Mouse (Mus musculus) limb, embryonic 11.5 days (tissue): ENCODE results near the gene Wdr45b. TPM values are rescaled to one million over a fixed set of nuclear protein-coding genes. Genes with fewer than 3 reads are reported as not detected.

ENCODE experiments used
- ATAC-seq: fragments of 200-750 bp; cut with Nextera tagmentation; 2 replicates; pipeline ENCODE4 v1.8.0; 2017; ENCODE audit warnings: low read depth; ENCODE audit not compliant: insufficient number of reproducible peaks, low FRiP score, low TSS enrichment
- DNase-seq: peaks from one replicate; pipeline ENCODE4 v3.0.0-alpha.2; 2015; ENCODE audit warnings: low spot score
- H3K27ac ChIP-seq: fragments of 300-500 bp; sonication (generic); replicated peaks from 2 replicates; pipeline ENCODE4 v1.5.1; 2014; ENCODE audit warnings: low read depth, mild to moderate bottlenecking, low read length
- H3K27me3 ChIP-seq: fragments of 300-500 bp; sonication (generic); 2 replicates; pipeline ENCODE4 v1.6.1; 2014; ENCODE audit warnings: mild to moderate bottlenecking, low read length, mixed read lengths; ENCODE audit not compliant: control insufficient read depth, insufficient read depth
- H3K36me3 ChIP-seq: fragments of 300-500 bp; sonication (generic); 2 replicates; pipeline ENCODE4 v1.6.1; 2014; ENCODE audit warnings: mild to moderate bottlenecking, low read length, moderate library complexity, mixed read lengths; ENCODE audit not compliant: control insufficient read depth, insufficient read depth
- H3K4me1 ChIP-seq: fragments of 300-500 bp; sonication (generic); 2 replicates; pipeline ENCODE4 v1.6.1; 2014; ENCODE audit warnings: low read length, mixed read lengths; ENCODE audit not compliant: control insufficient read depth, insufficient read depth
- H3K4me2 ChIP-seq: fragments of 300-500 bp; sonication (generic); 2 replicates; pipeline ENCODE4 v1.6.1; 2014; ENCODE audit warnings: low read depth, mild to moderate bottlenecking, moderate library complexity; ENCODE audit not compliant: severe bottlenecking
- H3K4me3 ChIP-seq: fragments of 300-500 bp; sonication (generic); 2 replicates; pipeline ENCODE4 v1.5.1; 2014; ENCODE audit warnings: low read depth, low read length
- H3K9ac ChIP-seq: fragments of 300-500 bp; sonication (generic); 2 replicates; pipeline ENCODE4 v1.6.1; 2014; ENCODE audit warnings: mild to moderate bottlenecking, low read length
- H3K9me3 ChIP-seq: fragments of 300-500 bp; sonication (generic); 2 replicates; pipeline ENCODE4 v1.6.1; 2016; ENCODE audit warnings: low read length; ENCODE audit not compliant: control insufficient read depth
- WGBS: fragments of 180-500 bp; shearing (Covaris S2); extraction: QIAGEN DNeasy Blood & Tissue Kit; methylation state at CpG from one replicate; pipeline ENCODE4 v1.1.7; 2014; 5-methylcytosine and 5-hydroxymethylcytosine counted together
- microRNA-seq: library from miRNA; unstranded; fragments of <30 nt; microRNA quantifications from one replicate; pipeline ENCODE4, GENCODE M21; 2016
- polyA plus RNA-seq: library from polyadenylated mRNA; unstranded; fragments of >200 nt; fragmentation: Nextera tagmentation; extraction: Ambion mirVana; gene quantifications from 2 replicates; pipeline ENCODE4 v1.2.1, GENCODE M21; 2014

Gene Wdr45b
- polyA plus RNA-seq, 1 experiment from 2014 or later, result 110 TPM

DNA sequence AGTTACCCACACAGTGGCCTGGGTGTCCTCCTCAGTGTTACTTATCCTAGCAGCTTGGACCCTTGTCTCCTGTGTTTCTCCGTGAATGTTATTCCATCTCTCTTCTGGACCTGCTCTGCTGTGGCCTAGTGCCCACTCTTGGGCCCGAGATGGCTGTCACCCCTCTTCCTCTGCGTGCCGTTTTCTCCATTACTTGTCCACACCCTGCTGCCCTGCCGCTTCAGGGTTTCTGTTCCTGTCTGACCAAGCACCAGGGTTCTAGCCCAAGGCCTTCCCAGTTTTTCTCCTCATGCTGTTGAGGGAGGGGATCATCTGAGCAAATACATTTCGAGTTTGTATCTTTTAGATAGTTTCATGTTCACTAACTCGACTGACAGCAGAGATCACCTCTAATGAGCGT lies 76.7 kb downstream of the Wdr45b start:
- Histone ChIP-seq H3K4me3 (no peak overlapping the region), H3K9me3 (no peaks in the 10 kb centered on the region), H3K27ac (no peak overlapping the region), H3K9ac (no peak overlapping the region), H3K4me2 (no peak overlapping the region), H3K27me3 (no peaks in the 10 kb centered on the region), H3K36me3 (0 out of 2 replicates have a peak, but pooled peaks cover 2% of the 10 kb centered on the region), H3K4me1 (no peaks in the 10 kb centered on the region)
- 92% methylated on average over 8 of the region's 8 CpGs for WGBS
- no peak for DNase-seq
- no peak for ATAC-seq

Small RNAs within 50 kb of the gene (microRNA-seq; reads per million reads assigned to microRNA genes)
- gene Mir7236, result not detected

Other genes with a start within 250 kb of the Wdr45b start
- not detected in 2 replicates for gene Tex19.2, start 235.8 kb downstream of the Wdr45b start, polyA plus RNA-seq
- 0.21 TPM in 1 of 2 replicates, not detected in the other for gene Tex19.1, start 208.3 kb downstream of the Wdr45b start, polyA plus RNA-seq
- 0.14 TPM in 1 of 2 replicates, not detected in the other for gene Uts2r, start 194.2 kb downstream of the Wdr45b start, polyA plus RNA-seq
- gene Hexdc, start 150.0 kb downstream of the Wdr45b start, polyA plus RNA-seq, result 6.5 and 6.6 TPM in 2 replicates
- gene Ogfod3, start 149.7 kb downstream of the Wdr45b start, polyA plus RNA-seq, result 13.4 and 15.3 TPM in 2 replicates
- 35.0 and 36.7 TPM in 2 replicates for gene Cybc1, start 125.1 kb downstream of the Wdr45b start, polyA plus RNA-seq
- 60.1 and 68.8 TPM in 2 replicates for gene Narf, start 117.2 kb downstream of the Wdr45b start, polyA plus RNA-seq
- gene Foxk2, start 94.5 kb downstream of the Wdr45b start, polyA plus RNA-seq, result 13.6 and 16.1 TPM in 2 replicates
- 2.5 and 3.3 TPM in 2 replicates for gene Rab40b, start 33.8 kb upstream of the Wdr45b start, polyA plus RNA-seq
- gene Fn3krp, start 67.0 kb upstream of the Wdr45b start, polyA plus RNA-seq, result 7.8 and 8.3 TPM in 2 replicates
- 0.45 and 0.55 TPM in 2 replicates for gene Fn3k, start 80.5 kb upstream of the Wdr45b start, polyA plus RNA-seq
- 35.4 and 36.3 TPM in 2 replicates for gene Tbcd, start 97.5 kb upstream of the Wdr45b start, polyA plus RNA-seq
- gene Zfp750, start 164.9 kb upstream of the Wdr45b start, polyA plus RNA-seq, result 1.5 and 1.9 TPM in 2 replicates